Mouse (Mus musculus): ENCODE measurements around the gene Odaph.

- TF ChIP-seq CTCF (IDR thresholded peaks at IDR 0.05; ENCODE audit: extremely low read depth, insufficient read depth, low read length) (no peak), POLR2A (IDR thresholded peaks at IDR 0.05; ENCODE audit: extremely low read depth, insufficient read depth, low read length) (no peak)
Measured at GRCm38 (mm10) chr5:91956991-91957760, 30.1 kb upstream of the Odaph start.
